Mouse (Mus musculus) midbrain, postnatal 0 days (tissue): ENCODE measurements at regions not wholly inside any gene's neighbourhood (a gene's known extent, or its start where the extent isn't known, plus 50 kb on each side); places are given as distances from the start of the nearest gene placed in this dataset.

Experiments used
- ATAC-seq: fragments of 200-750 bp; cut with Nextera tagmentation; 2 replicates; pipeline ENCODE4 v1.8.0; 2017; ENCODE audit warnings: moderate number of reproducible peaks, mild to moderate bottlenecking, moderate TSS enrichment, moderate library complexity; ENCODE audit not compliant: low FRiP score
- DNase-seq: peaks from one replicate; pipeline ENCODE4 v3.0.0-alpha.2; 2015; ENCODE audit warnings: low spot score
- H3K27ac ChIP-seq: fragments of 300-500 bp; sonication (generic); 2 replicates; pipeline ENCODE4 v1.5.1; 2014; ENCODE audit warnings: low read depth, mild to moderate bottlenecking, low read length, mixed read lengths
- H3K27me3 ChIP-seq: fragments of 300-500 bp; sonication (generic); 2 replicates; pipeline ENCODE4 v1.6.1; 2014; ENCODE audit warnings: low read length, control low read depth, mixed read lengths; ENCODE audit not compliant: insufficient read depth
- H3K36me3 ChIP-seq: fragments of 300-500 bp; sonication (generic); 2 replicates; pipeline ENCODE4 v1.6.1; 2014; ENCODE audit warnings: low read length, control low read depth, mixed read lengths; ENCODE audit not compliant: insufficient read depth
- H3K4me1 ChIP-seq: fragments of 300-500 bp; sonication (generic); 2 replicates; pipeline ENCODE4 v1.6.1; 2014; ENCODE audit warnings: mild to moderate bottlenecking, control low read depth, antibody characterized with exemption, low read length, mixed read lengths; ENCODE audit not compliant: insufficient read depth
- H3K4me2 ChIP-seq: fragments of 300-500 bp; sonication (generic); 2 replicates; pipeline ENCODE4 v1.6.1; 2014; ENCODE audit warnings: low read depth, mild to moderate bottlenecking, low read length, mixed read lengths; ENCODE audit not compliant: poor library complexity, severe bottlenecking
- H3K4me3 ChIP-seq: fragments of 300-500 bp; sonication (generic); 2 replicates; pipeline ENCODE4 v1.5.1; 2014; ENCODE audit warnings: low read depth, mild to moderate bottlenecking, low read length, moderate library complexity
- H3K9ac ChIP-seq: fragments of 300-500 bp; sonication (generic); replicated peaks from 2 replicates; pipeline ENCODE4 v1.6.1; 2014; ENCODE audit warnings: mild to moderate bottlenecking, low read length, moderate library complexity, mixed read lengths; ENCODE audit not compliant: poor library complexity, severe bottlenecking
- H3K9me3 ChIP-seq: fragments of 300-500 bp; sonication (generic); 2 replicates; pipeline ENCODE4 v1.6.1; 2016; ENCODE audit warnings: low read length, control low read depth
- CTCF ChIP-seq: IDR thresholded peaks from 2 replicates; pipeline ENCODE4 v1.5.1; 2016; ENCODE audit warnings: antibody characterized with exemption, mild to moderate bottlenecking
- WGBS: fragments of 180-500 bp; shearing (Covaris S2); extraction: QIAGEN DNeasy Blood & Tissue Kit; methylation state at CpG from one replicate; pipeline ENCODE4 v1.1.7; 2014; 5-methylcytosine and 5-hydroxymethylcytosine counted together

GRCm38 (mm10) chr7:136395838-136396237 lies 498.6 kb upstream of the Mgmt start:
- DNase-seq (peak; percentile 72), ATAC-seq (no peak)
- Histone ChIP-seq H3K27ac (no peak overlapping the region), H3K27me3 (no peaks in the 10 kb centered on the region), H3K4me3 (no peak overlapping the region), H3K9me3 (no peaks in the 10 kb centered on the region), H3K36me3 (no peaks in the 10 kb centered on the region), H3K4me2 (no peak overlapping the region), H3K9ac (no peak overlapping the region), H3K4me1 (no peaks in the 10 kb centered on the region)
- peak; percentile 41 for TF ChIP-seq CTCF
- 49% methylated on average over 2 of the region's 2 CpGs for WGBS

GRCm38 (mm10) chr7:136397101-136397500 lies 497.3 kb upstream of the Mgmt start:
- H3K27ac ChIP-seq, result no peak overlapping the region
- 91% methylated on average over 4 of the region's 4 CpGs for WGBS
- ATAC-seq (no peak), DNase-seq (no peak)
- no peaks in the 10 kb centered on the region for H3K9me3 ChIP-seq
- H3K36me3 ChIP-seq, result no peaks in the 10 kb centered on the region
- H3K4me2 ChIP-seq, result no peak overlapping the region
- no peaks in the 10 kb centered on the region for H3K27me3 ChIP-seq
- H3K9ac ChIP-seq, result no peak overlapping the region
- no peak overlapping the region for H3K4me3 ChIP-seq
- H3K4me1 ChIP-seq, result no peaks in the 10 kb centered on the region
- TF ChIP-seq CTCF, result no peak

GRCm38 (mm10) chr7:136402688-136403597 lies 491.5 kb upstream of the Mgmt start:
- H3K4me1 ChIP-seq, result no peaks in the 10 kb centered on the region
- H3K27me3 ChIP-seq, result no peaks in the 10 kb centered on the region
- H3K27ac ChIP-seq, result no peak overlapping the region
- no peak overlapping the region for H3K4me2 ChIP-seq
- no peak overlapping the region for H3K4me3 ChIP-seq
- 73% methylated on average over 8 of the region's 8 CpGs for WGBS
- no peak for TF ChIP-seq CTCF
- no peak for DNase-seq
- H3K36me3 ChIP-seq, result no peaks in the 10 kb centered on the region
- no peak for ATAC-seq
- H3K9ac ChIP-seq, result no peak overlapping the region
- no peaks in the 10 kb centered on the region for H3K9me3 ChIP-seq

GRCm38 (mm10) chr7:136405391-136405790 lies 489.0 kb upstream of the Mgmt start:
- DNase-seq, result no peak
- no peak for TF ChIP-seq CTCF
- H3K9ac ChIP-seq, result no peak overlapping the region
- no peaks in the 10 kb centered on the region for H3K4me1 ChIP-seq
- no peak overlapping the region for H3K27ac ChIP-seq
- WGBS, result 74% methylated on average over 8 of the region's 8 CpGs
- H3K36me3 ChIP-seq, result no peaks in the 10 kb centered on the region
- ATAC-seq, result no peak
- H3K27me3 ChIP-seq, result no peaks in the 10 kb centered on the region
- H3K4me2 ChIP-seq, result no peak overlapping the region
- H3K4me3 ChIP-seq, result no peak overlapping the region
- H3K9me3 ChIP-seq, result no peaks in the 10 kb centered on the region

- no peaks in the 10 kb centered on the region for H3K36me3 ChIP-seq
- no peak overlapping the region for H3K9ac ChIP-seq
- H3K4me2 ChIP-seq, result no peak overlapping the region
- no peak overlapping the region for H3K27ac ChIP-seq
- 74% methylated on average over 20 of the region's 20 CpGs for WGBS
- no peaks in the 10 kb centered on the region for H3K27me3 ChIP-seq
- ATAC-seq, result no peak
- no peaks in the 10 kb centered on the region for H3K9me3 ChIP-seq
- no peak for DNase-seq
- TF ChIP-seq CTCF, result no peak
- H3K4me3 ChIP-seq, result no peak overlapping the region
- no peaks in the 10 kb centered on the region for H3K4me1 ChIP-seq
Observed at GRCm38 (mm10) chr7:136406258-136407100, 487.9 kb upstream of the Mgmt start.

- Histone ChIP-seq H3K27me3 (no peaks in the 10 kb centered on the region), H3K9me3 (no peaks in the 10 kb centered on the region), H3K4me1 (no peaks in the 10 kb centered on the region), H3K27ac (no peak overlapping the region), H3K36me3 (no peaks in the 10 kb centered on the region), H3K4me3 (no peak overlapping the region), H3K9ac (no peak overlapping the region), H3K4me2 (no peak overlapping the region)
- TF ChIP-seq CTCF, result no peak
- ATAC-seq (no peak), DNase-seq (no peak)
- WGBS, result 93% methylated on average over 8 of the region's 8 CpGs
Observed at GRCm38 (mm10) chr7:136414808-136415207, 479.6 kb upstream of the Mgmt start.
